Mouse (Mus musculus): ENCODE measurements around the gene Slc39a5. TPM values are rescaled to one million over a fixed set of nuclear protein-coding genes. Genes with fewer than 3 reads are reported as not detected.

Gene Slc39a5
- total and polyA plus RNA-seq, 2 experiments from 2014 or later, result 0.58 to 0.66 TPM

DNA sequence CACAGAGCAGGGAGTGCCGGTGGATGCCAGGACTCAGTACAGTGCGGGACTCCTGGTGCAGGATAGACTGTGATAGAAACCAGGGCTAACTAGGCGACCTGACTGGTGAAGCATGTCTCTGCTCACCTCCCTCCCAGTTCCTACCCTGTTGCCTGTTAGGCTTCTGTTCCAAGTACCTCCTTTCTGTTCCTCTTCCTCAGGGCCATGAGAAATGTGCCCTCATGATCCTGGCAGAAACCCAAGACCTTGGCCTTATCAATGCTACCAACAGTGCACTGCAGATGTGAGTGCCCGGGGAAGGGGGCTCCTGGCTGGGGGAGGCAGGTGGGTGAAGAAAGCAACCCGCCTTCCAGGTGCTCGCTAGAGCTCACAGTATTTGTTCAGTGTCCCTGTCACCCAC lies 11.5 kb downstream of the Slc39a5 start:
- H3K27ac ChIP-seq, result no peak overlapping the region
- ATAC-seq (no peak), DNase-seq (ENCODE audit: low spot score) (no peak)
- 83% methylated on average over 6 of the region's 6 CpGs for WGBS
- no peak for TF ChIP-seq CTCF (IDR thresholded peaks at IDR 0.05; ENCODE audit: low read depth)
- H3K9me3 ChIP-seq (ENCODE audit: low read length), result no peaks in the 10 kb centered on the region
- peaks cover 84% of the 10 kb centered on the region for H3K36me3 ChIP-seq (ENCODE audit: insufficient read depth, low read length)
- no peaks in the 10 kb centered on the region for H3K27me3 ChIP-seq (ENCODE audit: insufficient read depth, low read length)
- H3K9ac ChIP-seq (replicated peaks; ENCODE audit: low read length), result no peak overlapping the region
- no peaks in the 10 kb centered on the region for H3K4me1 ChIP-seq (ENCODE audit: insufficient read depth, low read length)
- H3K4me3 ChIP-seq (ENCODE audit: low read length), result no peak overlapping the region
- no peak overlapping the region for H3K4me2 ChIP-seq (ENCODE audit: low read depth, low read length)

DNA sequence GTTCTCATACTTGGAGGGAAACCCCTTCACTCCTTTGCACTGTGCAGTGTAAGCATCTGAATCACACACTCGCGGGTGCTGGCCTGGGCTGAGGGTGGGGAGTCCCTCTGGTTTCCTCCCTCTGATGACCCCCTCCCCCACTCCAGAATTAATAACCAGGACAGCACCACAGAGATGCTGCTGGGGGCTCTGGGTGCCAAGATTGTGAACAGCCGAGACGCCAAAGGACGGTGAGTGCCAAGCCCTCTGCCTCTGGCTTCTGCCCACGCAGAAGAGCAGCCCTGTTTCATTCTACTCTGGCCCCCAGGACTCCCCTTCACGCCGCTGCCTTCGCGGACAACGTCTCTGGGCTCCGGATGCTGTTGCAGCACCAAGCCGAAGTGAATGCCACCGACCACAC lies 12.1 kb downstream of the Slc39a5 start:
- no peak for ATAC-seq
- Histone ChIP-seq H3K27ac (no peak overlapping the region), H3K4me1 (ENCODE audit: insufficient read depth, low read length) (no peaks in the 10 kb centered on the region), H3K4me3 (ENCODE audit: low read length) (no peak overlapping the region), H3K4me2 (ENCODE audit: low read depth, low read length) (no peak overlapping the region), H3K27me3 (ENCODE audit: insufficient read depth, low read length) (no peaks in the 10 kb centered on the region), H3K9ac (replicated peaks; ENCODE audit: low read length) (no peak overlapping the region), H3K9me3 (ENCODE audit: low read length) (no peaks in the 10 kb centered on the region), H3K36me3 (ENCODE audit: insufficient read depth, low read length) (peaks cover 87% of the 10 kb centered on the region)
- 68% methylated on average over 14 of the region's 14 CpGs for WGBS
- no peak for TF ChIP-seq CTCF (IDR thresholded peaks at IDR 0.05; ENCODE audit: low read depth)
- DNase-seq (ENCODE audit: low spot score), result no peak

DNA sequence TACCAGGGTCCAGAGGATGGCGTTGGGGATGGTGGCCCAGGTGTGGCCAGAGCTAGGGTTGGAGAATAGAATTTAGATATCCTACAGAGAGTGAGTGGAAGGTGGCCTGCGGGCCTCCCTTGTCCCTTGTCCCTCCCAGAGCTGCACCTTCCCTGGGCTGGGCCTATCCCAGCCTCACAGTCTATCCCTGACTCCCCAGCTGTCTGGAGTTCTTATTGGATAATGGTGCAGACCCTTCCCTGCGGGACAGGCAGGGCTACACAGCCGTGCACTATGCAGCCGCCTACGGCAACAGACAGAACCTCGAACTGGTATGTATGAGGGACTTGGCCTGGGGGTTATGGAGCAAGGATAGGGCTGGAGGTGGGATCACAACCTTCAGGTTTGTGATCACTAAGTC lies 15.1 kb downstream of the Slc39a5 start:
- H3K27ac ChIP-seq, result no peak overlapping the region
- no peaks in the 10 kb centered on the region for H3K9me3 ChIP-seq (ENCODE audit: low read length)
- DNase-seq (ENCODE audit: low spot score) (no peak), ATAC-seq (0 out of 2 replicates have a peak, but pooled peaks have one; percentile 6)
- H3K4me1 ChIP-seq (ENCODE audit: insufficient read depth, low read length), result no peaks in the 10 kb centered on the region
- WGBS, result 90% methylated on average over 7 of the region's 7 CpGs
- H3K27me3 ChIP-seq (ENCODE audit: insufficient read depth, low read length), result no peaks in the 10 kb centered on the region
- H3K4me2 ChIP-seq (ENCODE audit: low read depth, low read length), result no peak overlapping the region
- no peak for TF ChIP-seq CTCF (IDR thresholded peaks at IDR 0.05; ENCODE audit: low read depth)
- peaks cover 91% of the 10 kb centered on the region for H3K36me3 ChIP-seq (ENCODE audit: insufficient read depth, low read length)
- no peak overlapping the region for H3K4me3 ChIP-seq (ENCODE audit: low read length)
- H3K9ac ChIP-seq (replicated peaks; ENCODE audit: low read length), result no peak overlapping the region

DNA sequence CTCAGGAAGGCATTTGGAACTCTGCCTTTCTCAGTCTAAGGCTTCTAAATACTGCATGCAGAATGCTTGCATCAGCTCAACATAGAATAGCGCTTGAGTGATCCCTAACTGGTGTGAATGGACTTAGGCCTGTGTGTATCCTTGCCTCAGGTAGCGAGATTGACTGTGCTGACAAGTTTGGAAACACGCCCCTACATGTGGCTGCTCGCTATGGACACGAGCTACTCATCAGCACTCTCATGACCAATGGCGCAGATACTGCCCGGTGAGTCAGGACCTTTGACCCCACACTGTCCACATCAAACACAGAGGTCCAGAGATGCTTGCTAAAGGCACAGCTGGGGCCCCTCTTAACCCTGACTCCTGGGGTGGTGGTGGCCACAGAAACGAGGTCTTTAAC lies 18.5 kb downstream of the Slc39a5 start:
- Histone ChIP-seq H3K4me1 (ENCODE audit: insufficient read depth, low read length) (peaks cover 10% of the 10 kb centered on the region), H3K27me3 (ENCODE audit: insufficient read depth, low read length) (no peaks in the 10 kb centered on the region), H3K36me3 (ENCODE audit: insufficient read depth, low read length) (peaks cover 69% of the 10 kb centered on the region), H3K27ac (no peak overlapping the region), H3K9me3 (ENCODE audit: low read length) (no peaks in the 10 kb centered on the region), H3K9ac (replicated peaks; ENCODE audit: low read length) (no peak overlapping the region), H3K4me2 (ENCODE audit: low read depth, low read length) (no peak overlapping the region), H3K4me3 (ENCODE audit: low read length) (no peak overlapping the region)
- no peak for TF ChIP-seq CTCF (IDR thresholded peaks at IDR 0.05; ENCODE audit: low read depth)
- DNase-seq (ENCODE audit: low spot score) (no peak), ATAC-seq (no peak)
- WGBS, result 86% methylated on average over 8 of the region's 8 CpGs

DNA sequence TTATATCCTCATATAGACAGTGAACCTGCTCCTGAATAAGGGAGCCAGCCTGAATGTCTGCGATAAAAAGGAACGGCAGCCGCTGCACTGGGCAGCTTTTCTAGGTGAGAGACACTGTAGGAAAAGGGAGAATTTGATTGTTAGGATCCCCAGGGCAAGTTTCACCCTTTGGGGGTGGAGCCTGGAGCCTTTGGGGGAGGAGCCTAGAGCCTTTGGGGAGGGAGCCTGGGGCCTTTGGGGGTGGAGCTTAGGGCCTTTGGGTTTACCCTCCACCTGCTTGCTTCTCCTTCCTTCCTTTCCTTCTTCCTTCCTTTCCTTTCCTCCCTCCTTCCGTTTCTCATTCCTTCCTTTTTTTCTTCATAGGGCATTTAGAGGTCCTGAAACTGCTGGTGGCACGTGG lies 20.5 kb downstream of the Slc39a5 start:
- Histone ChIP-seq H3K27me3 (ENCODE audit: insufficient read depth, low read length) (no peaks in the 10 kb centered on the region), H3K27ac (no peak overlapping the region), H3K9ac (replicated peaks; ENCODE audit: low read length) (no peak overlapping the region), H3K9me3 (ENCODE audit: low read length) (no peaks in the 10 kb centered on the region), H3K4me2 (ENCODE audit: low read depth, low read length) (no peak overlapping the region), H3K4me3 (ENCODE audit: low read length) (no peak overlapping the region), H3K36me3 (ENCODE audit: insufficient read depth, low read length) (peaks cover 50% of the 10 kb centered on the region), H3K4me1 (ENCODE audit: insufficient read depth, low read length) (peaks cover 17% of the 10 kb centered on the region)
- no peak for DNase-seq (ENCODE audit: low spot score)
- ATAC-seq, result no peak
- 86% methylated on average over 5 of the region's 5 CpGs for WGBS
- TF ChIP-seq CTCF (IDR thresholded peaks at IDR 0.05; ENCODE audit: low read depth), result no peak

DNA sequence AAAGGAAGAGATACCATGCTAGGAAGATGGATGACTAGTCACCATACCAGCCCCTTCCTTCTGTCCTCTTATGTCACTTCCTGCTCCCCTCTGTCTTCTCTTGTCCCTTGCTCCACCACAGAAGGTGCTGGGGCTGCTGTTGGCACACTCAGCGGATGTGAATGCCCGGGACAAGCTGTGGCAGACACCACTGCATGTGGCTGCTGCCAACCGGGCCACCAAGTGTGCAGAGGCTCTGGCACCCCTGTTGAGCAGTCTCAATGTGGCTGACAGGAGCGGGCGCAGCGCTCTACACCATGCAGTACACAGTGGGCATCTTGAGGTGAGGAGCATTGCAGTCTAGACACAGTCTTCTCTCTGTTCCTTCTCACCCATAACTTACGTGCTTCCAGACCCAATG lies 21.8 kb downstream of the Slc39a5 start:
- peaks cover 17% of the 10 kb centered on the region for H3K4me1 ChIP-seq (ENCODE audit: insufficient read depth, low read length)
- H3K9me3 ChIP-seq (ENCODE audit: low read length), result no peaks in the 10 kb centered on the region
- no peak for ATAC-seq
- DNase-seq (ENCODE audit: low spot score), result no peak
- H3K4me2 ChIP-seq (ENCODE audit: low read depth, low read length), result no peak overlapping the region
- no peak overlapping the region for H3K27ac ChIP-seq
- no peak overlapping the region for H3K4me3 ChIP-seq (ENCODE audit: low read length)
- H3K9ac ChIP-seq (replicated peaks; ENCODE audit: low read length), result no peak overlapping the region; the same call in 1 of the 2 replicates
- TF ChIP-seq CTCF (IDR thresholded peaks at IDR 0.05; ENCODE audit: low read depth), result no peak
- H3K27me3 ChIP-seq (ENCODE audit: insufficient read depth, low read length), result no peaks in the 10 kb centered on the region
- 93% methylated on average over 7 of the region's 7 CpGs for WGBS
- peaks cover 41% of the 10 kb centered on the region for H3K36me3 ChIP-seq (ENCODE audit: insufficient read depth, low read length)

DNA sequence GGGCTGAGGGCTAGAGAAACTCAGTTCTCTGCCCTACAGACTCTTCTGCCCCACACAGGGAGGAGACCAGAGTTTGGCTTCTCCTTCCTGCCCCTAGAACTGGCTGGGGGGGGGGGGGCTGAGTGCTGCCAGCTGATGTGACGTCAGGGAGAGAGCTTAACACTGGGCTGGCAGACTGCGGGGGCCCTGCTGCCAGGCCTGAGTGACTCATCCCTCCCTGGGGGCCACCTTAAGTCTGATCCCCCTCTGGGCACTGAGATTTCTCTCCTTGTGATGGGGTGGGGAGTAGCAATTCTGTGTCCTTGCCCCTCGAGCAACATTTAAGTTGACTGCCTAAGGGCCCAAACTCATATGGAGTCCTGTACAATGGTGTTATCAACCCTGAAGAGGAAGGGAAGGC lies 22.6 kb downstream of the Slc39a5 start:
- H3K36me3 ChIP-seq (ENCODE audit: insufficient read depth, low read length), result peaks cover 33% of the 10 kb centered on the region
- H3K4me1 ChIP-seq (ENCODE audit: insufficient read depth, low read length), result peaks cover 17% of the 10 kb centered on the region
- peak overlapping the region; percentile 75 for H3K4me2 ChIP-seq (ENCODE audit: low read depth, low read length)
- peak overlapping the region; percentile 96; the same call in 1 of the 2 replicates for H3K4me3 ChIP-seq (ENCODE audit: low read length)
- TF ChIP-seq CTCF (IDR thresholded peaks at IDR 0.05; ENCODE audit: low read depth), result no peak
- DNase-seq (ENCODE audit: low spot score), result no peak
- H3K27ac ChIP-seq, result peak overlapping the region; percentile 98
- no peaks in the 10 kb centered on the region for H3K27me3 ChIP-seq (ENCODE audit: insufficient read depth, low read length)
- 39% methylated on average over 3 of the region's 3 CpGs for WGBS
- ATAC-seq, result no peak
- H3K9ac ChIP-seq (replicated peaks; ENCODE audit: low read length), result peak overlapping the region; percentile 99; the same call in 1 of the 2 replicates
- no peaks in the 10 kb centered on the region for H3K9me3 ChIP-seq (ENCODE audit: low read length)

Data from hindbrain, postnatal 0 days (tissue).